Mouse (Mus musculus) hindbrain, embryonic 11.5 days (tissue): ENCODE measurements around the gene Fam136a. TPM values are rescaled to one million over a fixed set of nuclear protein-coding genes. Genes with fewer than 3 reads are reported as not detected.
A peak's percentile ranks its signal among the peaks of the same experiment; 100 is the strongest.

Experiments used
- ATAC-seq: fragments of 200-750 bp; cut with Nextera tagmentation; 2 replicates; pipeline ENCODE4 v1.8.0; 2017; ENCODE audit warnings: mild to moderate bottlenecking, moderate TSS enrichment, moderate library complexity; ENCODE audit not compliant: low FRiP score
- DNase-seq: peaks from one replicate; pipeline ENCODE4 v3.0.0-alpha.2; 2015; ENCODE audit warnings: low spot score
- H3K27ac ChIP-seq: fragments of 300-500 bp; sonication (generic); 2 replicates; pipeline ENCODE4 v1.5.1; 2014; ENCODE audit warnings: mild to moderate bottlenecking, low read depth, low read length
- H3K27me3 ChIP-seq: fragments of 300-500 bp; sonication (generic); 2 replicates; pipeline ENCODE4 v1.6.1; 2014; ENCODE audit warnings: mild to moderate bottlenecking, low read length, moderate library complexity, mixed read lengths; ENCODE audit not compliant: control insufficient read depth, insufficient read depth
- H3K36me3 ChIP-seq: fragments of 300-500 bp; sonication (generic); 2 replicates; pipeline ENCODE4 v1.6.1; 2014; ENCODE audit warnings: mild to moderate bottlenecking, low read length, moderate library complexity, mixed read lengths; ENCODE audit not compliant: control insufficient read depth, insufficient read depth
- H3K4me1 ChIP-seq: fragments of 300-500 bp; sonication (generic); replicated peaks from 2 replicates; pipeline ENCODE4 v1.6.1; 2014; ENCODE audit warnings: low read length, mixed read lengths; ENCODE audit not compliant: control insufficient read depth, insufficient read depth
- H3K4me2 ChIP-seq: fragments of 300-500 bp; sonication (generic); replicated peaks from 2 replicates; pipeline ENCODE4 v1.6.1; 2014; ENCODE audit warnings: mild to moderate bottlenecking, low read depth, low read length
- H3K4me3 ChIP-seq: fragments of 300-500 bp; sonication (generic); 2 replicates; pipeline ENCODE4 v1.5.1; 2014; ENCODE audit warnings: low read depth, low read length
- H3K9ac ChIP-seq: fragments of 300-500 bp; sonication (generic); 2 replicates; pipeline ENCODE4 v1.6.1; 2014; ENCODE audit warnings: low read depth, low read length
- H3K9me3 ChIP-seq: fragments of 300-500 bp; sonication (generic); 2 replicates; pipeline ENCODE4 v1.6.1; 2016; ENCODE audit warnings: low read length; ENCODE audit not compliant: control insufficient read depth
- WGBS: fragments of 180-500 bp; shearing (Covaris S2); extraction: QIAGEN DNeasy Blood & Tissue Kit; methylation state at CpG from one replicate; pipeline ENCODE4 v1.1.7; 2014; 5-methylcytosine and 5-hydroxymethylcytosine counted together
- polyA plus RNA-seq: library from polyadenylated mRNA; unstranded; fragments of >200 nt; fragmentation: Nextera tagmentation; extraction: Ambion mirVana; gene quantifications from 2 replicates; pipeline ENCODE4 v1.2.1, GENCODE M21; 2014

The Fam136a gene
- polyA plus RNA-seq, 1 experiment from 2014 or later, result 137 TPM

- H3K27me3 ChIP-seq, result no peaks in the 10 kb centered on the region
- no peak overlapping the region for H3K27ac ChIP-seq
- no peak overlapping the region for H3K4me3 ChIP-seq
- no peaks in the 10 kb centered on the region for H3K36me3 ChIP-seq
- DNase-seq (no peak), ATAC-seq (no peak)
- H3K4me2 ChIP-seq, result no peak overlapping the region
- WGBS, result 70% methylated on average over 7 of the region's 7 CpGs
- H3K9me3 ChIP-seq, result no peaks in the 10 kb centered on the region
- no peak overlapping the region for H3K9ac ChIP-seq
- no peaks in the 10 kb centered on the region for H3K4me1 ChIP-seq
Observed at GRCm38 (mm10) chr6:86360691-86361090, 4.8 kb upstream of the Fam136a start.

GRCm38 (mm10) chr6:86361373-86361772 lies 4.1 kb upstream of the Fam136a start:
- no peaks in the 10 kb centered on the region for H3K9me3 ChIP-seq
- no peaks in the 10 kb centered on the region for H3K27me3 ChIP-seq
- H3K4me2 ChIP-seq, result no peak overlapping the region
- no peak overlapping the region for H3K27ac ChIP-seq
- no peak for DNase-seq
- no peaks in the 10 kb centered on the region for H3K36me3 ChIP-seq
- no peak for ATAC-seq
- no peak overlapping the region for H3K9ac ChIP-seq
- WGBS, result 88% methylated on average over 7 of the region's 7 CpGs
- H3K4me3 ChIP-seq, result no peak overlapping the region
- H3K4me1 ChIP-seq, result no peaks in the 10 kb centered on the region; the same call in 1 of the 2 replicates

- Histone ChIP-seq H3K4me2 (peak overlapping the region; percentile 52), H3K9me3 (no peaks in the 10 kb centered on the region), H3K4me3 (peak overlapping the region; percentile 71), H3K4me1 (no peaks in the 10 kb centered on the region; the same call in 1 of the 2 replicates), H3K9ac (peak overlapping the region; percentile 58; the same call in 1 of the 2 replicates), H3K36me3 (no peaks in the 10 kb centered on the region), H3K27ac (no peak overlapping the region; the same call in 1 of the 2 replicates), H3K27me3 (no peaks in the 10 kb centered on the region)
- DNase-seq, result peak; percentile 89
- peak; percentile 62 for ATAC-seq
- WGBS, result 2% methylated on average over 17 of the region's 17 CpGs
Observed at GRCm38 (mm10) chr6:86364442-86365141, 854 bp upstream of the Fam136a start.

- DNase-seq (no peak), ATAC-seq (0 out of 2 replicates have a peak, but pooled peaks have one; percentile 1)
- peak overlapping the region; percentile 87 for H3K4me2 ChIP-seq
- H3K4me1 ChIP-seq, result no peaks in the 10 kb centered on the region; the same call in 1 of the 2 replicates
- H3K27me3 ChIP-seq, result no peaks in the 10 kb centered on the region
- WGBS, result 48% methylated on average over 25 of the region's 25 CpGs
- peak overlapping the region; percentile 51; the same call in 1 of the 2 replicates for H3K27ac ChIP-seq
- no peaks in the 10 kb centered on the region for H3K36me3 ChIP-seq
- H3K9me3 ChIP-seq, result no peaks in the 10 kb centered on the region
- peak overlapping the region; percentile 90 for H3K9ac ChIP-seq
- peak overlapping the region; percentile 71 for H3K4me3 ChIP-seq
Observed at GRCm38 (mm10) chr6:86366125-86366852, 843 bp downstream of the Fam136a start.

- Histone ChIP-seq H3K36me3 (no peaks in the 10 kb centered on the region), H3K9me3 (no peaks in the 10 kb centered on the region), H3K27ac (no peak overlapping the region), H3K4me1 (no peaks in the 10 kb centered on the region; the same call in 1 of the 2 replicates), H3K4me2 (peak overlapping the region; percentile 87), H3K9ac (peak overlapping the region; percentile 90; the same call in 1 of the 2 replicates), H3K4me3 (no peak overlapping the region; the same call in 1 of the 2 replicates), H3K27me3 (no peaks in the 10 kb centered on the region)
- ATAC-seq (no peak), DNase-seq (no peak)
- WGBS, result 86% methylated on average over 2 of the region's 2 CpGs
Observed at GRCm38 (mm10) chr6:86366853-86367249, 1.4 kb downstream of the Fam136a start.

GRCm38 (mm10) chr6:86368479-86368878 lies 3.0 kb downstream of the Fam136a start:
- Histone ChIP-seq H3K4me1 (peaks cover 2% of the 10 kb centered on the region; the same call in 1 of the 2 replicates), H3K36me3 (no peaks in the 10 kb centered on the region), H3K9ac (no peak overlapping the region), H3K27me3 (no peaks in the 10 kb centered on the region), H3K4me3 (no peak overlapping the region), H3K27ac (no peak overlapping the region), H3K9me3 (no peaks in the 10 kb centered on the region), H3K4me2 (no peak overlapping the region)
- WGBS, result 92% methylated on average over 5 of the region's 5 CpGs
- no peak for ATAC-seq
- no peak for DNase-seq

GRCm38 (mm10) chr6:86370093-86370713 lies 4.8 kb downstream of the Fam136a start:
- peaks cover 2% of the 10 kb centered on the region; the same call in 1 of the 2 replicates for H3K4me1 ChIP-seq
- no peaks in the 10 kb centered on the region for H3K9me3 ChIP-seq
- no peaks in the 10 kb centered on the region for H3K27me3 ChIP-seq
- no peak for ATAC-seq
- H3K27ac ChIP-seq, result peak overlapping the region; percentile 87
- H3K9ac ChIP-seq, result peak overlapping the region; percentile 82
- peak; percentile 23 for DNase-seq
- H3K4me2 ChIP-seq, result peak overlapping the region; percentile 78
- 67% methylated on average over 3 of the region's 3 CpGs for WGBS
- H3K36me3 ChIP-seq, result no peaks in the 10 kb centered on the region
- H3K4me3 ChIP-seq, result peak overlapping the region; percentile 89; the same call in 1 of the 2 replicates

GRCm38 (mm10) chr6:86370764-86371339 lies 5.4 kb downstream of the Fam136a start, which contains the start of gene Snrpg:
Gene Snrpg (plus strand): TSS chr6:86371304.
- H3K27me3 ChIP-seq, result no peaks in the 10 kb centered on the region
- peak; percentile 55 for DNase-seq
- peak within 1 kb of the TSS; percentile 89 for H3K4me3 ChIP-seq
- peak within 1 kb of the TSS; percentile 87 for H3K27ac ChIP-seq
- H3K9me3 ChIP-seq, result no peaks in the 10 kb centered on the region
- H3K4me1 ChIP-seq, result peaks cover 2% of the 10 kb centered on the region; the same call in 1 of the 2 replicates
- peak within 1 kb of the TSS; percentile 85 for H3K9ac ChIP-seq
- no peaks in the 10 kb centered on the region for H3K36me3 ChIP-seq
- ATAC-seq, result peak; percentile 15
- 20% methylated on average over 15 of the region's 15 CpGs for WGBS
- H3K4me2 ChIP-seq, result peak within 1 kb of the TSS; percentile 78
